Mouse (Mus musculus) hindbrain, postnatal 0 days (tissue): ENCODE measurements around the gene Smyd5. TPM values are rescaled to one million over a fixed set of nuclear protein-coding genes. Genes with fewer than 3 reads are reported as not detected.

Source experiments
- ATAC-seq: fragments of 200-750 bp; cut with Nextera tagmentation; 2 replicates; pipeline ENCODE4 v1.8.0; 2017; ENCODE audit warnings: mild to moderate bottlenecking, moderate TSS enrichment, moderate library complexity
- DNase-seq: peaks from one replicate; pipeline ENCODE4 v3.0.0-alpha.2; 2015; ENCODE audit warnings: low spot score
- H3K27ac ChIP-seq: fragments of 300-500 bp; sonication (generic); 2 replicates; pipeline ENCODE4 v1.5.1; 2014; ENCODE audit warnings: mild to moderate bottlenecking
- H3K27me3 ChIP-seq: fragments of 300-500 bp; sonication (generic); 2 replicates; pipeline ENCODE4 v1.6.1; 2014; ENCODE audit warnings: low read length, mixed read lengths; ENCODE audit not compliant: insufficient read depth
- H3K36me3 ChIP-seq: fragments of 300-500 bp; sonication (generic); 2 replicates; pipeline ENCODE4 v1.6.1; 2014; ENCODE audit warnings: low read length, mixed read lengths; ENCODE audit not compliant: insufficient read depth
- H3K4me1 ChIP-seq: fragments of 300-500 bp; sonication (generic); 2 replicates; pipeline ENCODE4 v1.6.1; 2014; ENCODE audit warnings: antibody characterized with exemption, low read length, mixed read lengths; ENCODE audit not compliant: insufficient read depth
- H3K4me2 ChIP-seq: fragments of 300-500 bp; sonication (generic); 2 replicates; pipeline ENCODE4 v1.6.1; 2014; ENCODE audit warnings: low read depth, mild to moderate bottlenecking, low read length, moderate library complexity, mixed read lengths
- H3K4me3 ChIP-seq: fragments of 300-500 bp; sonication (generic); 2 replicates; pipeline ENCODE4 v1.5.1; 2014; ENCODE audit warnings: low read length
- H3K9ac ChIP-seq: fragments of 300-500 bp; sonication (generic); replicated peaks from 2 replicates; pipeline ENCODE4 v1.6.1; 2014; ENCODE audit warnings: mild to moderate bottlenecking, low read length, moderate library complexity, mixed read lengths
- H3K9me3 ChIP-seq: fragments of 300-500 bp; sonication (generic); 2 replicates; pipeline ENCODE4 v1.6.1; 2016; ENCODE audit warnings: low read length, mixed read lengths
- CTCF ChIP-seq: IDR thresholded peaks from 2 replicates; pipeline ENCODE4 v1.5.1; 2016; ENCODE audit warnings: antibody characterized with exemption, control low read depth, low read depth
- WGBS: fragments of 180-500 bp; shearing (Covaris S2); extraction: QIAGEN DNeasy Blood & Tissue Kit; methylation state at CpG from one replicate; pipeline ENCODE4 v1.1.7; 2014; 5-methylcytosine and 5-hydroxymethylcytosine counted together
- polyA plus RNA-seq: library from polyadenylated mRNA; unstranded; fragments of >200 nt; fragmentation: Nextera tagmentation; extraction: Ambion mirVana; gene quantifications from 2 replicates; pipeline ENCODE4 v1.2.1, GENCODE M21; 2015
- total RNA-seq: library from RNA; depleted of rRNA; stranded (reverse); fragments of >200 nt; gene quantifications from 2 replicates; pipeline ENCODE4 v1.2.3, GENCODE M21; 2014

The Smyd5 gene
- total and polyA plus RNA-seq, 2 experiments from 2014 or later = 57.2 to 69.1 TPM

DNA sequence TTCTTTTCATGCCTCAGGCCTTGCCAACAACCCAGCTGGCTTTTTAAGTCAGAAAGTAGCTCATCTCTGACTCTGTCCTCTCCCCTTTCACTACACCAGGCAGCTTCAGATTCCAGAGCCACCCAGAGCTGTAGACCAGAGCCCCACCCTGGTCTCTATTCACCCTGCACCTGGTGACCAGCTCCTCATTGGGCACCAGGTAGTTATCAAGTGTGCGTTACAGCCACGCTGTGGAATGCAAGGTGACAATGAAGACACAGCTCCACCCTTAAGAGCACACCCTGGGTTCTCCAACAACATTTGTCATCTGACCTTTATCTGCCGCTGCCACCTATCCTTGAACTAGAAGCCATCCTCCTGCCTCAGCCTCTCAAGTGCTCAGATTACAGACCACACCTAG lies 43.8 kb downstream of the Smyd5 start:
- no peak overlapping the region for H3K9ac ChIP-seq
- H3K36me3 ChIP-seq = peaks cover 14% of the 10 kb centered on the region; the same call in 1 of the 2 replicates
- H3K4me2 ChIP-seq = no peak overlapping the region
- no peaks in the 10 kb centered on the region for H3K27me3 ChIP-seq
- WGBS = 93% methylated on average over 3 of the region's 3 CpGs
- no peak overlapping the region for H3K27ac ChIP-seq
- no peak for TF ChIP-seq CTCF
- DNase-seq (no peak), ATAC-seq (no peak)
- no peak overlapping the region for H3K4me3 ChIP-seq
- H3K4me1 ChIP-seq = no peaks in the 10 kb centered on the region
- H3K9me3 ChIP-seq = no peaks in the 10 kb centered on the region

DNA sequence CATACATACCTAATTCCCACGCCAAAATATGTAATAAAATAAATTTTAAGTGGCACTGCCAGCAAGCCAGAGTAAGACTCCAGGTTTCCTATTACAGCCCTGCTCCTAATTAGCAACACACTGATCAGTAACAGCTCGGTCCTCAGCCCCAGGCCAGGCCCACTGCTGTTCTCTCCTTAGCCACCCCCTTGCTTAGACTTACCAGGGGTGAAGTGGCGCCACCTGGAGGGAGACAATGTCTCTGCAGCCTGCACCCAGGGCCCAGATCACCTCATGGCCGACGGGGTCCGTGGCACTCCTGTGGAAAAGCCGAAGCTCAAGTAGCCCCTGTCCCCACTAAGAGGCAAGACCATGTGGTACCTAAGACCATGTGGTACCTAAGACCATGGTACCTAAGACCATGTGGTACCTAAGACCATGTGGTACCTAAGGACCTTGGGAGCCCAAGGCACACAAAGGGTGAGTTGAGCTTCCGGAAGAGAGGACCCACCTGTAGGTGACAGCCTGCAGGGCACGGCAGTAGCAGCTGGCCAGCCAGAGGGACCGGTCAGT lies 45.7 kb downstream of the Smyd5 start:
- DNase-seq (peak; percentile 41), ATAC-seq (peak; percentile 39; the same call in 1 of the 2 replicates)
- no peak overlapping the region for H3K27ac ChIP-seq
- peak; percentile 76 for TF ChIP-seq CTCF
- H3K27me3 ChIP-seq = no peaks in the 10 kb centered on the region
- no peak overlapping the region for H3K4me3 ChIP-seq
- H3K9ac ChIP-seq = no peak overlapping the region
- WGBS = 53% methylated on average over 10 of the region's 10 CpGs
- no peaks in the 10 kb centered on the region for H3K4me1 ChIP-seq
- peaks cover 14% of the 10 kb centered on the region; the same call in 1 of the 2 replicates for H3K36me3 ChIP-seq
- H3K4me2 ChIP-seq = no peak overlapping the region
- H3K9me3 ChIP-seq = no peaks in the 10 kb centered on the region

DNA sequence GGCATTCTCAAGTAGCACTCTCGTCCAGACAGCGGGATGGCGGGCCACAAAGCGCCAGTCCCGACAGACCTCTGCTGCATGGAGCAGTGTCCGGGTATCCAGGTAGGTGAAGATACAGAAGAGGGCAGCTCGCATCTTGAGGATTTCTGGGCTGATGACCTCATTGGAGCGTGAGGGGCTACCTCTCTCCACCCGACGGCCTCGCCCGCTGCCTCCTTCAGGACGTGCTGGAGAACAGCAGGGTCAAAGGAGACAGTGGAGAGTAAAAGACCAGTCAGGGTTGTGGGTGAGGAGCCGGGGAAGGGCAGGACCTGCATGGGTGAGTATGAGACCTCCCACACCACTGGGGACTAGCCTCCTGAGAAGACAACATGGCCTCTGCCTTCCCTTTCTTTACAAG lies 46.6 kb downstream of the Smyd5 start:
- Histone ChIP-seq H3K36me3 (peaks cover 9% of the 10 kb centered on the region; the same call in 1 of the 2 replicates), H3K9ac (no peak overlapping the region), H3K4me1 (no peaks in the 10 kb centered on the region), H3K27me3 (no peaks in the 10 kb centered on the region), H3K4me3 (no peak overlapping the region), H3K9me3 (no peaks in the 10 kb centered on the region), H3K4me2 (no peak overlapping the region), H3K27ac (no peak overlapping the region)
- no peak for ATAC-seq
- TF ChIP-seq CTCF = no peak
- DNase-seq = no peak
- 46% methylated on average over 14 of the region's 14 CpGs for WGBS

DNA sequence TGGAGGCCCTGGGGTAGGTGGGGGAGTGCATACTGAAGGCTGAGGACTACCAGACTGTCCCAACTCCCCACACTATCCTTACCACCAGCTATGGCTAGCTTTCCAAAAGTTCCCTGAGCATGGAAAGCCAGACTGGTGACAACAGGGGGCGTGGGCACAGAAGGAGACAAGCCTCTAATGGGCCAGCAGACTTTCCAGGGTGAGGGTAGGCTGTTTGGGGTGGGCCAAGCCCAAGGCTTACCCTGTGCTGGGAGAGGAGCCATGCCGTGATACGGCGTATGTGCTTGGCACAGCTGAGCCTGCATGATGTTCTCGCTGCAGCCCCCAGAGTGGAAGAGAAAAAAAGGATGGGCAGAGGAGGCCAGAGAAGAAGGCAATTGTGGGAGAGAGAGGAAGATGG lies 48.2 kb downstream of the Smyd5 start:
- ATAC-seq = no peak
- Histone ChIP-seq H3K9me3 (no peaks in the 10 kb centered on the region), H3K27ac (no peak overlapping the region), H3K9ac (no peak overlapping the region), H3K36me3 (peaks cover 5% of the 10 kb centered on the region; the same call in 1 of the 2 replicates), H3K27me3 (0 out of 2 replicates have a peak, but pooled peaks cover 3% of the 10 kb centered on the region), H3K4me3 (no peak overlapping the region), H3K4me1 (no peaks in the 10 kb centered on the region), H3K4me2 (no peak overlapping the region)
- 55% methylated on average over 5 of the region's 5 CpGs for WGBS
- no peak for TF ChIP-seq CTCF
- no peak for DNase-seq

DNA sequence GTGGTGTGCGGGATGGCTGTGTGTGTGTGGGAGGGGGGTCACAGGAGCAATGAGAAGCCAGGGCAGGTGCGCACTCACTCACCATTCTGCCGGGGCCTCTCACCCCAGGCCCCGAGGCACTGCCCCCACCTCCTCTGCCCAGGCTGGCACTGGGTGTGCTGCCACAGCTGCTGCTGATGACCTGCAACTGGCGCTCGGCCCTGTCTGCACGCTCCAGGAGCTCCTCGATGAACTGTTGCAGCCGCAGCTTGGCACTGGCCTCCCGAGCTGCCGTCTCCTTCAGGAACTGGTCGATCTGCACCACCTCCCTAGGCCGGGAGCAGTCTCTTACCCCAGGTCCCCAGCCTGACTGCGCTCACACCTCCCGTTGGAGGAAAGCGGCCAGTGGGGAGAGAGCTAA lies 48.9 kb downstream of the Smyd5 start:
- Histone ChIP-seq H3K4me3 (no peak overlapping the region), H3K4me1 (no peaks in the 10 kb centered on the region), H3K36me3 (peaks cover 5% of the 10 kb centered on the region; the same call in 1 of the 2 replicates), H3K9ac (0 out of 2 replicates have a peak overlapping the region, but pooled peaks have one; percentile 9), H3K9me3 (no peaks in the 10 kb centered on the region), H3K4me2 (no peak overlapping the region), H3K27me3 (0 out of 2 replicates have a peak, but pooled peaks cover 3% of the 10 kb centered on the region), H3K27ac (no peak overlapping the region)
- WGBS = 50% methylated on average over 16 of the region's 16 CpGs
- DNase-seq (peak; percentile 43), ATAC-seq (peak; percentile 31; the same call in 1 of the 2 replicates)
- TF ChIP-seq CTCF = no peak

DNA sequence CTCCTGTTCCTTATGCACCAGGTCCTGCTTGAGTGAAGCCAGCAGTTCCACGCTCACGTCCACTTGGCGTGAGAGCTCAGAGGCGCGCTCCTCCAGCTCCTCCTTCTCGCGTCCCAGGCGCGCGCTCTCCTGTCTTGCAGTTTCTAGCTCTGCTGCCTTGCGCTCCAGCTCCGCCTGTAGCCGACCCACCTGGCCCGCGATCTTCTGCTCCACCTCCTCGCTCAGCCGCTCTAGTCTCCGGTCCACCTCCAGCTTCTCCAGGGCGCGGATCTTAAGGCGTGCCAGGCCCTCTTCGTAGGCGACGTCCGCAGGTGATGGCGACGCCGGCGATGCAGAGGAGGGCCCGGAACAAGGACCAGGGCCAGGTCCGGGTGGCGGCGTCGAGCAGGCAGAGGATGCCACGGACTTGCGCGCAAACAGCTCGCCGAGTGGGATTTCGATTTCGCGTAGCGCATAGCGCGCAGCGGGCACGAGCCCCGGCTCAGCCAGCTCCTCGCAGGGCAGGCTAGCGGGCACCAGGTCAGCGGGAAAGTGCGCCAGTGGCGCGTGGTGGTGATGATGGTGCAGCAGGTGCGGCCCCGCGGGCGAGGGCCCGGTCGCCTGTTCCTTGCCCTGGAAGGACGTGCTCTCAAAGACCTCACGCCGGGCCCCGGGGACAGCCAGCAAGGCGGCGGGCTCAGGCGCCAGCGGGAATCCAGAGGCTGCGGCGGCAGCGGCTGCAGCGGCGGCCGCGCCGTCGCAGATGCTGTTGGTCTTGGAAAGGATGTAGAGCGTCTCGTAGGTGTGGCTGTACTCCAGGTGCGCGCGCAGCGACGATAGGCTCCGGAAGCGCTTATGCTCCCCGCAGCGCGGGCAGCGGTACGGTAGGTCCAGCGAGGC lies 52.3 kb downstream of the Smyd5 start:
- no peaks in the 10 kb centered on the region for H3K9me3 ChIP-seq
- ATAC-seq (peak; percentile 30; the same call in 1 of the 2 replicates), DNase-seq (peak; percentile 37)
- H3K9ac ChIP-seq = peak overlapping the region; percentile 10; the same call in 1 of the 2 replicates
- no peak overlapping the region for H3K27ac ChIP-seq
- 0 out of 2 replicates have a peak, but pooled peaks cover 3% of the 10 kb centered on the region for H3K27me3 ChIP-seq
- WGBS = 8% methylated on average over 90 of the region's 92 CpGs
- peaks cover 3% of the 10 kb centered on the region; the same call in 1 of the 2 replicates for H3K4me1 ChIP-seq
- peaks cover 5% of the 10 kb centered on the region; the same call in 1 of the 2 replicates for H3K36me3 ChIP-seq
- H3K4me2 ChIP-seq = peak overlapping the region; percentile 48
- peak overlapping the region; percentile 32 for H3K4me3 ChIP-seq
- no peak for TF ChIP-seq CTCF
